Mouse (Mus musculus): ENCODE results near the gene Abcc6. TPM values are rescaled to one million over a fixed set of nuclear protein-coding genes. Genes with fewer than 3 reads are reported as not detected.
"Not testable (repeated sequence)": the region's sequence is repeated elsewhere in the genome, so short reads cannot be mapped to it uniquely, and the experiment has no call there.

Abcc6 gene
- total and polyA plus RNA-seq, 3 experiments, result 2.2 to 10.5 (median 6.4) TPM

- no peaks in the 10 kb centered on the region for H3K9me3 ChIP-seq (replicated peaks; ENCODE audit: low read length)
- H3K9ac ChIP-seq (ENCODE audit: insufficient read depth, low read depth), result no peak overlapping the region
- in situ Hi-C loops (cut with MboI; ENCODE audit: low pct_ligation_motif_present, low pct_unique_long_range_greater_than_20kb, low sequenced_read_pairs) (no loop called here), dilution Hi-C loops (cut with MboI; ENCODE audit: extremely low pct_ligation_motif_present, extremely low pct_unique_long_range_greater_than_20kb, low sequenced_read_pairs) (no loop called here)
- H3K4me3 ChIP-seq (replicated peaks in 1 of 3; ENCODE audit: low read depth in 2 of 3, low read length in 2 of 3, poor library complexity in 1 of 3), result no peak overlapping the region
- no peaks in the 10 kb centered on the region for H3K79me2 ChIP-seq (replicated peaks; ENCODE audit: control insufficient read depth, extremely low read depth, insufficient read depth, poor library complexity, severe bottlenecking)
- no peak for DNase-seq (ENCODE audit: extremely low read depth)
- H3K4me1 ChIP-seq (ENCODE audit: control insufficient read depth in 1 of 2, insufficient read depth in 2 of 2), result peaks cover 7 to 29% of the 10 kb centered on the region in 2 experiments
- no peaks in the 10 kb centered on the region for H3K36me3 ChIP-seq (replicated peaks in 1 of 2; ENCODE audit: control insufficient read depth in 1 of 2, insufficient read depth in 1 of 2, low read length in 1 of 2)
- TF ChIP-seq JUND (conservative IDR thresholded peaks at IDR 0.05; ENCODE audit: low read depth, low read length), result no peak
- no peak overlapping the region for H3K4me2 ChIP-seq (ENCODE audit: insufficient read depth, low read depth, poor library complexity, severe bottlenecking)
- no peaks in the 10 kb centered on the region for H3K27me3 ChIP-seq (replicated peaks)
- H3K27ac ChIP-seq (ENCODE audit: insufficient read depth, low read depth), result no peak overlapping the region
Observed at GRCm38 (mm10) chr7:45956611-45957010, 73.5 kb downstream of the Abcc6 start.

- Histone ChIP-seq H3K79me2 (replicated peaks; ENCODE audit: control insufficient read depth, extremely low read depth, insufficient read depth, poor library complexity, severe bottlenecking) (no peaks in the 10 kb centered on the region), H3K9ac (ENCODE audit: insufficient read depth, low read depth) (no peak overlapping the region), H3K27me3 (replicated peaks) (no peaks in the 10 kb centered on the region), H3K27ac (ENCODE audit: insufficient read depth, low read depth) (no peak overlapping the region), H3K9me3 (replicated peaks; ENCODE audit: low read length) (no peaks in the 10 kb centered on the region), H3K36me3 (replicated peaks in 1 of 2; ENCODE audit: control insufficient read depth in 1 of 2, insufficient read depth in 1 of 2, low read length in 1 of 2) (no peaks in the 10 kb centered on the region), H3K4me3 (replicated peaks in 1 of 3; ENCODE audit: low read depth in 2 of 3, low read length in 2 of 3, poor library complexity in 1 of 3) (no peak overlapping the region), H3K4me2 (ENCODE audit: insufficient read depth, low read depth, poor library complexity, severe bottlenecking) (no peak overlapping the region), H3K4me1 (ENCODE audit: control insufficient read depth in 1 of 2, insufficient read depth in 2 of 2) (no peaks in the 10 kb centered on the region)
- DNase-seq (ENCODE audit: extremely low read depth), result no peak
- dilution Hi-C loops (cut with MboI; ENCODE audit: extremely low pct_ligation_motif_present, extremely low pct_unique_long_range_greater_than_20kb, low sequenced_read_pairs) (no loop called here), in situ Hi-C loops (cut with MboI; ENCODE audit: low pct_ligation_motif_present, low pct_unique_long_range_greater_than_20kb, low sequenced_read_pairs) (no loop called here)
- TF ChIP-seq TCF12 (IDR thresholded peaks at IDR 0.05; ENCODE audit: low read depth, low read length) (no peak), MAFK (IDR thresholded peaks at IDR 0.05; ENCODE audit: insufficient replicate concordance, low read length) (no peak), RCOR1 (conservative IDR thresholded peaks at IDR 0.05; ENCODE audit: low read depth, low read length) (no peak), BHLHE40 (IDR thresholded peaks at IDR 0.05; ENCODE audit: low read depth, low read length) (no peak), NELFE (IDR thresholded peaks at IDR 0.05; ENCODE audit: low read depth, low read length) (no peak), SIN3A (IDR thresholded peaks at IDR 0.05; ENCODE audit: low read length) (no peak), ZMIZ1 (IDR thresholded peaks at IDR 0.05; ENCODE audit: low read depth, low read length) (no peak), PAX5 (IDR thresholded peaks at IDR 0.05; ENCODE audit: low read length) (no peak), CHD2 (IDR thresholded peaks at IDR 0.05; ENCODE audit: low read length) (no peak), HCFC1 (IDR thresholded peaks at IDR 0.05; ENCODE audit: low read depth, low read length) (no peak), POLR2A (IDR thresholded peaks at IDR 0.05; ENCODE audit: low read depth, low read length) (no peak), UBTF (IDR thresholded peaks at IDR 0.05; ENCODE audit: low read depth, low read length) (no peak), CHD1 (IDR thresholded peaks at IDR 0.05; ENCODE audit: low read depth, low read length) (no peak), MEF2A (IDR thresholded peaks at IDR 0.05; ENCODE audit: borderline replicate concordance, low read depth, low read length) (no peak)
Observed at GRCm38 (mm10) chr7:45949061-45949460, 81.0 kb downstream of the Abcc6 start.

- H3K79me2 ChIP-seq (replicated peaks; ENCODE audit: control insufficient read depth, extremely low read depth, insufficient read depth, poor library complexity, severe bottlenecking); H3K9me3 ChIP-seq (replicated peaks; ENCODE audit: low read length); dilution Hi-C loops (cut with MboI; ENCODE audit: extremely low pct_ligation_motif_present, extremely low pct_unique_long_range_greater_than_20kb, low sequenced_read_pairs); H3K27ac ChIP-seq (ENCODE audit: insufficient read depth, low read depth); H3K27me3 ChIP-seq (replicated peaks); H3K36me3 ChIP-seq (replicated peaks in 1 of 2; ENCODE audit: control insufficient read depth in 1 of 2, insufficient read depth in 1 of 2, low read length in 1 of 2); H3K4me1 ChIP-seq (ENCODE audit: control insufficient read depth in 1 of 2, insufficient read depth in 2 of 2); H3K4me3 ChIP-seq (replicated peaks in 1 of 3; ENCODE audit: low read depth in 2 of 3, low read length in 2 of 3, poor library complexity in 1 of 3); DNase-seq (ENCODE audit: extremely low read depth); H3K9ac ChIP-seq (ENCODE audit: insufficient read depth, low read depth); H3K4me2 ChIP-seq (ENCODE audit: insufficient read depth, low read depth, poor library complexity, severe bottlenecking): not testable (repeated sequence)
- in situ Hi-C loops (cut with MboI; ENCODE audit: low pct_ligation_motif_present, low pct_unique_long_range_greater_than_20kb, low sequenced_read_pairs), result loop anchor here (5.0 kb wide), 2 partner anchors 69 to 71 kb away; partner anchors contain the start of gene Kdelr1
- TF ChIP-seq SMC3 (IDR thresholded peaks at IDR 0.05; ENCODE audit: low read depth, low read length), result peak; percentile 78
- TF ChIP-seq CTCF (conservative IDR thresholded peaks at IDR 0.05 in 1 of 2, IDR thresholded peaks at IDR 0.05 in 1 of 2; ENCODE audit: low read depth in 2 of 2, low read length in 2 of 2), result peak; percentile 44 to 67
- TF ChIP-seq ZC3H11A (IDR thresholded peaks at IDR 0.05; ENCODE audit: low read depth, low read length), result peak; percentile 25
- TF ChIP-seq RAD21 (IDR thresholded peaks at IDR 0.05; ENCODE audit: low read depth, low read length), result peak; percentile 57
Observed at GRCm38 (mm10) chr7:45943280-45943679, 86.8 kb downstream of the Abcc6 start.
